Mouse (Mus musculus) B cell, adult 2 months (primary cell): Measurements from ENCODE around the gene Tacc2.
"Not testable (repeated sequence)": the region's sequence is repeated elsewhere in the genome, so short reads cannot be mapped to it uniquely, and the experiment has no call there.

Source experiments
- DNase-seq, 2 experiments: peaks; one replicate each; pipeline ENCODE4 v3.0.0; 2022

Tacc2 gene

GRCm38 (mm10) chr7:130577388-130578003 is at the start of gene Tacc2:
Gene Tacc2, plus strand, starts transcription at chr7:130577438.
- no peak for DNase-seq

- DNase-seq: not testable (repeated sequence)
Observed at GRCm38 (mm10) chr7:130531138-130531537, 46.1 kb upstream of the Tacc2 start.

DNA sequence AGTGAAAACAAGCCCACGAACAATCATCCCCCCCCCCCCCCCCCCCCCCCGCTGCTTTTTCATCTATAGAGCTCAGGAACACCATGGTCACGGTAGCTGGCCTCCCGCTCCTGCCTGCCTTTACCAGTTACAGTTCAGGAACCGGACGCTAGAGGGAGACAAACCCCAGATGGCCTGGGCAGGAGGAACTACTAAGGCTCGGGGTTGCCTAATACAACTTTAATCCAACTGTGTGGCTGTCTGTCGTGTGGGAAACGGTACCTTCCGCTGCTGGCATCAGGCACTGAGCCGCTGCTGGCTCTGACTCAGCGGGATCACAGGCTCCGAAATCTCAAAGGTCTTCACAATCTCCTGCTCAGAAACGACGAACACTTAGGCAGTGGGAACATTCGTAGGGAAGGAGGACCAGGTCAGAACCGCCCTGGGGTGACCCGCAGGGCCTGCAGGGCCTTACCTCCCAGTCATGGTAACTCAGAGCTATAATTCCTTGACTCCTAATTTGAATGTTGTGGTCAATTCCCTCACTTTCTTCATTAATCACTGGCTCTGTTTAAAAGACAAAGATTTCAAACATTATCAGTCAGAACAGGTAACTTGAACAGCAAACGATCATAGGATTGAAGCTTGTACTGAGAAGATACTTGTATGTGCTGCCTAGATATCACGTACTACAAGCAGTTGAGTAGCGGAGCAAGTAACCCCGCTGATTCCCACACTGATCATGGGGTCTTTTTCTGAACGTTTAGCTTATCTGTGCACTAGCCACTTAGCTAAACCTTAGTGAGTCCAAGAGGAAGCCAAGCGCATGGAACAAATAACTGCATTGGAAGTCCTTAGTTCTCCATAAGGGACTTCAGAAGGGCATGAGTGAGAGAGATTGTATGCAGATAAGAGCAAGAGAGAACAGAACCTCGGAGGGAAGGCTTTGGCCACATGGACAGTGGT is 43.6 kb upstream of the Tacc2 start:
- peak; percentile 92 to 93 for DNase-seq

GRCm38 (mm10) chr7:130535174-130535573 is 42.1 kb upstream of the Tacc2 start:
- no peak for DNase-seq

- no peak for DNase-seq
Observed at GRCm38 (mm10) chr7:130537068-130537467, 40.2 kb upstream of the Tacc2 start.

DNA sequence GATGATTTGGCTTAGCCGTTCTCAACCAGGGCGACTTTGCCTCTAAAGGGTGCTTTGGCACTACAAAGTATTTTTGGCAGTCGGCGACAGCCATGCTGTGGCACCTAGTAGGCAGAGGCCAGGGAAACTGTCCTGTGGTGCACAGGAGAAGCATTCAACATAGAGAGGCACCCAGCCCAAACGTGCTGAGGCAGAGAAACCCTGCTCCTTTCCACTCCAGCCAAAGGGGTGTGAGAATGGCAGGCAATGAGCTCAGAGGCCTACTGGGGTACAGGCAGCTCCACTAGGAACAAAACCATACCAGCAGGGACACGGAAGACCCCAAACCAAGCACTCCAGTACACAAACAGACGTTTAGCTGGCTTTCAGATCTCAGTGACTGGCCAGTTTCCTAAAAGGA is 37.1 kb upstream of the Tacc2 start:
- DNase-seq: no peak

GRCm38 (mm10) chr7:130543181-130543580 is 34.1 kb upstream of the Tacc2 start:
- no peak for DNase-seq

DNA sequence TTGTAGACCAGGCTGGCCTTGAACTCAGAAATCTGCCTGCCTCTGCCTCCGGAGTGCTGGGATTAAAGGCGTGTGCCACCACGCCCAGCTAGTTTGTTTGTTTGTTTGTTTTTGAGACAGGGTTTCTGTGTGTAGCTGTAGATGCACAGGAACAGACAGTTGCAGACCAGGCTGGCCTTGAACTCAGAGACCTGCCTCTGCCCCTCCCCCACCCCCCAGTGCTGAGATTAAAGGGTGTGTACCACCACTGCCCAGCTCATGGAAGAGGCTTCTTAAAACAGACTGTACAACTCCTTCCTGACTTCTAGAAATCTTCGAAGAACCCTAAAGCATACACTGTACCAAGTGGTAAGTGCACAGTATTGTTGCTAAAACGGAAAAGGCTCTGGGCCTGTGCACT is 31.8 kb upstream of the Tacc2 start:
- DNase-seq: no peak

GRCm38 (mm10) chr7:130545893-130546292 is 31.3 kb upstream of the Tacc2 start:
- DNase-seq: no peak

DNA sequence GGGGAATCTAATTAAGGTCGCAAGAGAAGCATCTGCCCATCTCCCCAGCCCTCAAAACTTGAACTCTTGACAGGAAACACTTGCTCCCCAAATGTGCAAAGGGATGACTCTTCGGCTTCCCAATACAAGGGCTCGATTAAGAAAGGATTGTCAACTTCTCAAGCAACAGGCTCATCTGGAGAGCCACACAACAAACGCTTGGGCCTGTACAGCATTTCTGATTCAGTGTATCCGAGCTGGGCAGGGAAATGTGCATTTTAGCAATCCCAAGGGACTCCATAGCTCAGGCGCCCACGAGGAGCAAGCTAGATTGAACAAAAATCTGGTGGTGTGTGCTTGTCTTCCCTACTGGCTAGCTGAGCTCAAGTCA is 30.8 kb upstream of the Tacc2 start:
- no peak for DNase-seq

DNA sequence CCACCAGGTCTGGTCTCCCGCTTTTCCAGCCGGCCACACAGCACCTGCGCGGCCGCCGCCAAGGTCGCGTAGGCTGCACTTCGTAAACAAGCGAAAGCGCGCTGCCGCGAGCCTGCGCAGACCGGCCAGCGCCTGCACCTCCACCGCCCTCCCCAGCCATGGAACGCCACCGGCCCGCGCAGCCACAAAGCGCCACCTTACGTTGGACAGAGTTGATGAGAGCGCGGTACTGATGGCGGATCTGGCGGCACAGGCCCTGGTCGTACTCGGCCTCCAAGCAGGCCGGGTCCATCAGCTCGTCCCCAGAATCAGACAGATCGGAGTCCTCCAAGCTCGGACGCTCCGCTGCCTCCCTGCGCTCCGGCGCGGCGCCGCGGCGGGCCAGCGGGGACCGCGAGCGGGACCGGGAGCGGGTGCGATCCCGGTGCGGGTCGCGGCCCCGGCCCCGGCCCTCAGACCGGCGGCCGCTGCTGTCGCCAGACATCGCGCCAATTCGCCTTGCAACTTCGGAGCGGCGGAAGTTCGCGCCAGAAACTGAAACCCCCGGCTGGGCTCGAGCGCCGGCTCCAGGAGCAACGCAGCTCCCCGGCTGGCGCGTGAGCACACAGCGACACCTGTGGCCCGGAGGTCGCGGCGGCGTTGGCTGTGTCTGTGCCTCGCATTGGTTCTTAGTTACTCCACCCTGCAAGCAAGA is 30.3 kb upstream of the Tacc2 start:
- DNase-seq: peak; percentile 97 to 98

GRCm38 (mm10) chr7:130547635-130548175 is 29.5 kb upstream of the Tacc2 start:
- peak in 1 of 2 experiments; percentile 38 for DNase-seq

- no peak for DNase-seq
Observed at GRCm38 (mm10) chr7:130552780-130553179, 24.5 kb upstream of the Tacc2 start.

DNA sequence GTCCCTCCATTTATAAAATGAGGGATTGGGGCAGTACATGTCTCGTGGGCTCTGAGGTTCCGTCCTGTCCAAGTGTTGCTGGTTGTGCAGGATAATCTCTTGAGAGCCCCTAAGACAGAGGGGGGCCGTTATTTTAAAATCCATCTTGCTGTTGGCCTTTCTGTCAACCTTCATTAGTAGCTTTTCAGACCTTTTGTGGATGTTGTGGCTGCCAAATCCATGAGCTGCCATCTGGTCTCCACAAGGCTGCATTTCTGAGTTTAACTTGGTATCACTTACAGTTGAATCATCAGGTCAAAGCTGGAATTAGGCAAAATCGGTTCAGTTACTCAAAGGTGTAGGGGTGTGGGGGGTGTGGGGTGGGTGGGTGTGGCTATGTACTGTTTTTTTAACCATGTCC is 23.9 kb upstream of the Tacc2 start:
- DNase-seq: no peak

GRCm38 (mm10) chr7:130555597-130555996 is 21.6 kb upstream of the Tacc2 start:
- DNase-seq: no peak

GRCm38 (mm10) chr7:130558592-130558991 is 18.6 kb upstream of the Tacc2 start:
- DNase-seq: no peak

GRCm38 (mm10) chr7:130560933-130561332 is 16.3 kb upstream of the Tacc2 start:
- no peak for DNase-seq

DNA sequence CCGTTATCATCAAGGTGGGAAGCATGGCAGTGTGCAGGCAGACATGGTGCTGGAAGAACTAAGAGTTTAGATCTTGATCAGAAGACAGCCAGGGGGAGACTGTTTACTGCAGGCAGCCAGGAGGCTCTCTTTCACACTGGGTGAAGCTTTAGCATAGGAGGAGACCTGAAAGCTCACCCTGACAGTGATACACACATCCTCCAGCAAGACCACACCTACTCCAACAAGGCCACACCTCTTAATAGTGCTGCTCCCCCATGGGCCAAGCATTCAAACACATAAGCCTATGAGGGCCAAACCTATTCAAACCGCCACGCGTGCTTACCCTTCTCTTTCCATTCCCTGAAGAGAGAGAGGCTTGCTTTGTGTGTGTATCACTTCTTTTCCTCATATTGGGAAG is 14.0 kb upstream of the Tacc2 start:
- no peak for DNase-seq

GRCm38 (mm10) chr7:130563880-130564279 is 13.4 kb upstream of the Tacc2 start:
- DNase-seq: no peak

GRCm38 (mm10) chr7:130564596-130564995 is 12.6 kb upstream of the Tacc2 start:
- no peak for DNase-seq

- DNase-seq: no peak
Observed at GRCm38 (mm10) chr7:130568783-130569436, 8.3 kb upstream of the Tacc2 start.

- no peak for DNase-seq
Observed at GRCm38 (mm10) chr7:130570472-130570871, 6.8 kb upstream of the Tacc2 start.

- DNase-seq: no peak
Observed at GRCm38 (mm10) chr7:130572821-130573220, 4.4 kb upstream of the Tacc2 start, which contains the start of gene Nsmce4a. Gene Nsmce4a, minus strand, starts transcription at chr7:130573118.
